Mouse (Mus musculus) WW6 (cell line): ENCODE data around the gene Stub1.
"Not testable (repeated sequence)": the region's sequence is repeated elsewhere in the genome, so short reads cannot be mapped to it uniquely, and the experiment has no call there.

Experiments used
- DNase-seq: peaks from one replicate; pipeline ENCODE4 v3.0.0-alpha.2; 2013; ENCODE audit warnings: low read depth, low spot score

The Stub1 gene

GRCm38 (mm10) chr17:25833291-25833663, at the start of gene Stub1:
Stub1 (minus strand) TSS chr17:25833404.
- no peak for DNase-seq

GRCm38 (mm10) chr17:25882306-25882705, 49.1 kb upstream of the Stub1 start:
- no peak for DNase-seq

GRCm38 (mm10) chr17:25881691-25882090, 48.5 kb upstream of the Stub1 start:
- DNase-seq: no peak

GRCm38 (mm10) chr17:25880913-25881641, 47.9 kb upstream of the Stub1 start:
- no peak for DNase-seq

GRCm38 (mm10) chr17:25880196-25880910, 47.1 kb upstream of the Stub1 start, which contains the start of gene Wfikkn1:
Wfikkn1 (minus strand) TSS chr17:25880858.
- no peak for DNase-seq

GRCm38 (mm10) chr17:25879750-25880149, 46.5 kb upstream of the Stub1 start:
- no peak for DNase-seq

- no peak for DNase-seq
Measured at GRCm38 (mm10) chr17:25879261-25879660, 46.1 kb upstream of the Stub1 start.

- DNase-seq: no peak
Measured at GRCm38 (mm10) chr17:25878611-25879180, 45.5 kb upstream of the Stub1 start.

GRCm38 (mm10) chr17:25877741-25878610, 44.8 kb upstream of the Stub1 start:
- no peak for DNase-seq

GRCm38 (mm10) chr17:25877025-25877424, 43.8 kb upstream of the Stub1 start:
- no peak for DNase-seq

- no peak for DNase-seq
Measured at GRCm38 (mm10) chr17:25876347-25876915, 43.2 kb upstream of the Stub1 start.

GRCm38 (mm10) chr17:25875171-25876136, 42.2 kb upstream of the Stub1 start:
- no peak for DNase-seq

- peak; percentile 66 for DNase-seq
Measured at GRCm38 (mm10) chr17:25874721-25875170, 41.5 kb upstream of the Stub1 start, which contains the start of gene Mettl26. Mettl26 (plus strand) TSS chr17:25875074.

GRCm38 (mm10) chr17:25874148-25874720, 41.0 kb upstream of the Stub1 start:
- no peak for DNase-seq

- DNase-seq: no peak
Measured at GRCm38 (mm10) chr17:25873405-25874147, 40.4 kb upstream of the Stub1 start.

- no peak for DNase-seq
Measured at GRCm38 (mm10) chr17:25872676-25873075, 39.5 kb upstream of the Stub1 start.

- not testable (repeated sequence) for DNase-seq
Measured at GRCm38 (mm10) chr17:25871566-25871965, 38.4 kb upstream of the Stub1 start.

GRCm38 (mm10) chr17:25869954-25870353, 36.8 kb upstream of the Stub1 start:
- no peak for DNase-seq

- no peak for DNase-seq
Measured at GRCm38 (mm10) chr17:25869498-25869897, 36.3 kb upstream of the Stub1 start.
